11 mouse cellular contexts compared by ENCODE assay signal in genomic region chr15:99248972-99249371, GRCm38 (mm10). TPM values are rescaled to one million over a fixed set of nuclear protein-coding genes. Genes with fewer than 3 reads are reported as not detected.
DNase-seq lines count a peak whose midpoint lies in the region; ATAC-seq and TF ChIP-seq lines count a peak whose summit lies in the region.
"Had no signal": no experiment of that assay in that cellular context is flagged by ENCODE, and none has a peak within 500 bp of the region (broad histone marks: within the 10 kb centered on the region; RNA-seq: fewer than 3 reads in every experiment).

No protein-coding gene starts in this region.

- H3K4me1 ChIP-seq in cortical plate, adult 2 months (ENCODE audit: control insufficient read depth, insufficient read depth, low read length), result peaks cover 8% of the 10 kb centered on the region
- peaks cover 51% of the 10 kb centered on the region for H3K4me1 ChIP-seq in heart, embryonic 15.5 days (replicated peaks)
- H3K4me1 ChIP-seq in forebrain, embryonic 10.5 days, result peaks cover 22% of the 10 kb centered on the region

- WGBS in heart, embryonic 15.5 days, result 40% methylated on average over 9 of the region's 9 CpGs
- WGBS in forebrain, embryonic 10.5 days, result 87% methylated on average over 9 of the region's 9 CpGs

- intact Hi-C loops in left cerebral cortex, postnatal 36 days (cut with DNase I), result loop anchor here (1.0 to 5.0 kb wide), 2 partner anchors 24 to 48 kb away; partner anchors contain the start of genes Fam186b and Prpf40b

- peak overlapping the region; percentile 48 for H3K9ac ChIP-seq in heart, embryonic 15.5 days
- H3K9ac ChIP-seq: liver, embryonic 14.5 days had no signal

- no peaks in the 10 kb centered on the region for H3K9me3 ChIP-seq in heart, embryonic 15.5 days (replicated peaks)
- H3K9me3 ChIP-seq in forebrain, embryonic 10.5 days, result no peaks in the 10 kb centered on the region

- no peaks in the 10 kb centered on the region for H3K27me3 ChIP-seq in heart, embryonic 15.5 days
- no peaks in the 10 kb centered on the region for H3K27me3 ChIP-seq in forebrain, embryonic 10.5 days (ENCODE audit: poor library complexity, severe bottlenecking)

- H3K36me3 ChIP-seq in heart, embryonic 15.5 days, result peaks cover 34% of the 10 kb centered on the region
- H3K36me3 ChIP-seq in forebrain, embryonic 10.5 days (replicated peaks), result peaks cover 63% of the 10 kb centered on the region

- no peak overlapping the region; the same call in 1 of the 2 replicates for H3K4me3 ChIP-seq in cortical plate, adult 2 months (ENCODE audit: insufficient read depth, low read length)
- peak overlapping the region; percentile 62 for H3K4me3 ChIP-seq in heart, embryonic 15.5 days
- H3K4me3 ChIP-seq in forebrain, embryonic 10.5 days, result no peak overlapping the region

- TF ChIP-seq POLR2A in cortical plate, adult 2 months (IDR thresholded peaks at IDR 0.05; ENCODE audit: extremely low read depth, insufficient read depth, low read length), result no peak

- ATAC-seq in heart, embryonic 15.5 days (replicated peaks; ENCODE audit: insufficient number of reproducible peaks, insufficient read depth, low FRiP score, low read depth), result peak; percentile 53
- ATAC-seq: intestine, embryonic 16.5 days had no signal

- H3K4me2 ChIP-seq in heart, embryonic 15.5 days, result peak overlapping the region; percentile 78

- no peak for TF ChIP-seq CTCF in cortical plate, adult 2 months (IDR thresholded peaks at IDR 0.05; ENCODE audit: extremely low read depth, insufficient read depth, low read length)

- H3K27ac ChIP-seq in cortical plate, adult 2 months (ENCODE audit: insufficient read depth, low read length), result peak overlapping the region; percentile 90
- H3K27ac ChIP-seq in heart, embryonic 15.5 days, result peak overlapping the region; percentile 99
- H3K27ac ChIP-seq in forebrain, embryonic 10.5 days, result no peak overlapping the region
- H3K27ac ChIP-seq: liver, embryonic 14.5 days had no signal

- peak; percentile 58 for DNase-seq in cerebellum, adult 9-10 months
- DNase-seq in cerebellum, postnatal 14 days, result no peak
- DNase-seq in left cerebral cortex, postnatal 36 days (ENCODE audit: low spot score in 2 of 2), result peak; percentile 84 to 88
- no peak for DNase-seq in B cell, adult 2 months
- no peak for DNase-seq in forebrain, embryonic 10.5 days (ENCODE audit: extremely low spot score, low spot score)
- DNase-seq in adrenal gland, postnatal 36 days, result no peak

RNA-seq across cellular contexts. Expression of gene Mcrs1, which starts 2.8 kb away (rescaled TPM):
- 109 and 112 TPM in 2 replicates for polyA plus RNA-seq in cortical plate, adult 2 months (2012; rRNA removed)
- polyA plus RNA-seq in heart, embryonic 15.5 days (2015; fragmentation: Nextera tagmentation; extraction: Ambion mirVana), result 134 and 159 TPM in 2 replicates
- total RNA-seq in left cerebral cortex, postnatal 36 days (2021), result 10 to 100 TPM; 80.9 to 91.9 TPM
- polyA plus RNA-seq in forebrain, embryonic 10.5 days (2016; fragmentation: Nextera tagmentation; extraction: Ambion mirVana), result 192 and 203 TPM in 2 replicates
- total RNA-seq in adrenal gland, postnatal 36 days (2021), result 10 to 100 TPM; 37.8 to 48.2 TPM

RNA-seq across cellular contexts. Expression of gene Kcnh3, which starts 24.3 kb away (rescaled TPM):
- polyA plus RNA-seq in cortical plate, adult 2 months (2012; rRNA removed), result 180 and 182 TPM in 2 replicates
- 0.44 and 1.1 TPM in 2 replicates for polyA plus RNA-seq in heart, embryonic 15.5 days (2015; fragmentation: Nextera tagmentation; extraction: Ambion mirVana)
- total RNA-seq in left cerebral cortex, postnatal 36 days (2021), result 100 to 1,000 TPM; 173 to 180 TPM
- polyA plus RNA-seq in forebrain, embryonic 10.5 days (2016; fragmentation: Nextera tagmentation; extraction: Ambion mirVana), result 0.17 TPM in 1 of 2 replicates, not detected in the other
- total RNA-seq in adrenal gland, postnatal 36 days (2021), result 1 to 10 TPM in 1 of 2 experiments, under 1 TPM in 1; 0.40 to 1.2 TPM

RNA-seq across cellular contexts. Expression of gene Prpf40b, which starts 45.9 kb away (rescaled TPM):
- 156 and 168 TPM in 2 replicates for polyA plus RNA-seq in cortical plate, adult 2 months (2012; rRNA removed)
- polyA plus RNA-seq in heart, embryonic 15.5 days (2015; fragmentation: Nextera tagmentation; extraction: Ambion mirVana), result 37.2 and 42.1 TPM in 2 replicates
- 100 to 1,000 TPM in 1 of 2 experiments, 10 to 100 TPM in 1; 88.1 to 104 TPM for total RNA-seq in left cerebral cortex, postnatal 36 days (2021)
- polyA plus RNA-seq in forebrain, embryonic 10.5 days (2016; fragmentation: Nextera tagmentation; extraction: Ambion mirVana), result 60.7 and 62.2 TPM in 2 replicates
- 10 to 100 TPM; 38.0 to 49.6 TPM for total RNA-seq in adrenal gland, postnatal 36 days (2021)

RNA-seq across cellular contexts. Expression of gene Fam186b, which starts 46.7 kb away (rescaled TPM):
- polyA plus RNA-seq in cortical plate, adult 2 months (2012; rRNA removed), result 0.69 and 1.1 TPM in 2 replicates
- 0.09 and 0.47 TPM in 2 replicates for polyA plus RNA-seq in heart, embryonic 15.5 days (2015; fragmentation: Nextera tagmentation; extraction: Ambion mirVana)
- 1 to 10 TPM; 1.7 to 1.8 TPM for total RNA-seq in left cerebral cortex, postnatal 36 days (2021)
- 0.11 and 0.17 TPM in 2 replicates for polyA plus RNA-seq in forebrain, embryonic 10.5 days (2016; fragmentation: Nextera tagmentation; extraction: Ambion mirVana)
- total RNA-seq in adrenal gland, postnatal 36 days (2021), result 1 to 10 TPM; 3.0 to 3.5 TPM
- polyA plus RNA-seq: small intestine, adult 2 months had no signal

Comparison
In these comparisons a context has a peak if more than half of its experiments do, and no peak if none do; other contexts are left out.
1. DNase-seq: peak in cerebellum, adult 9-10 months (single experiment) and left cerebral cortex, postnatal 36 days (2 of 2); none in cerebellum, postnatal 14 days (0 of 2), B cell, adult 2 months (0 of 2), forebrain, embryonic 10.5 days (single experiment) and adrenal gland, postnatal 36 days (0 of 2).
2. RNA of gene Kcnh3, which starts 24.3 kb away (polyA plus RNA-seq): 180 to 182 TPM in cortical plate, adult 2 months; 0.44 to 1.1 TPM in heart, embryonic 15.5 days and 0.17 TPM in forebrain, embryonic 10.5 days; every median in the first group is over 10 times any median in the second.